Mouse (Mus musculus): ENCODE data around the gene Tmc1.
A peak's percentile ranks its signal among the peaks of the same experiment; 100 is the strongest.

Tmc1 gene

DNA sequence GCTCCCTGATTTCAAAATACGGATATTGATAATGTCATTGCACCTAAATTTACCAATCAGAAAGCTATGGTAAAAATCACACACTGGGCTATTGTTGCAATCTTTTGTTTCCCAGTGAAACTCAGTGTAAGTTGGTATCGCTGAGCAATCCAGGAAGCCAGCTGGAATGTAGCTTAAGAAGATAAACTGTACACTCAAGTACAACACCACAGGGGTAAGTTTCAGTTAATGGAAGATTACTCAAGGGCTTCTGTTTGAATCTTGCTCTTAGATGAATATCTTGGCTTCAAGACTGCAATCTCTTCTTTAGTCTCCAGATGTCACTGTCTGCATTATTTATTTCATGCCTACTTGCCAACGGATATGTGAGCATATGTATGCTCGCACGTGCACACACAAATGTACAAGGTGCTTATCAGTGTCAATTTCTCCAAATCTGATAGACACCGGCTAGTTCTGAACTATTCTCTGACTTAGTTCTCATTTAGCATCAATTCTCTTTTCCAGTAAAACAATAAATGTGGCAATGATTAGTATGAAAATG is 156.4 kb downstream of the Tmc1 start:
- peak; percentile 20 for DNase-seq

DNA sequence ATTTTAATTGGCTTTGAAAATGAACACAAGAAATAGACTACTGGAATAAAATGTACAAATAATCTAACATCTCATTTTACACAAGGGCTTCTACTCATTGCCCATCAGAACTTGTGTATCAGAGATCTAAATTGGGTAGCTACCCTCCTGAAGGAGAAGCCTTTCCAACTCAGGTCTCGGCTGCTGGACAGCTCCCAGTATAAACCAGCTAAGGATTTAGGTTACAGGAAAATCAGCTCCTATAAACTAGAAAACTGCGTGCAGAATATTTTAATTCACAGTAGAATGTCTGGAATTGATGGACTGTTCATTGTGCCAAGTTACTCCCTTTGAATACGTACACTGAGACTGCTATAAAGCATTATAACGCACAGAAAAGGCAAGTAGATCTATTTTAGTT is 158.0 kb downstream of the Tmc1 start:
- no peak for DNase-seq

DNA sequence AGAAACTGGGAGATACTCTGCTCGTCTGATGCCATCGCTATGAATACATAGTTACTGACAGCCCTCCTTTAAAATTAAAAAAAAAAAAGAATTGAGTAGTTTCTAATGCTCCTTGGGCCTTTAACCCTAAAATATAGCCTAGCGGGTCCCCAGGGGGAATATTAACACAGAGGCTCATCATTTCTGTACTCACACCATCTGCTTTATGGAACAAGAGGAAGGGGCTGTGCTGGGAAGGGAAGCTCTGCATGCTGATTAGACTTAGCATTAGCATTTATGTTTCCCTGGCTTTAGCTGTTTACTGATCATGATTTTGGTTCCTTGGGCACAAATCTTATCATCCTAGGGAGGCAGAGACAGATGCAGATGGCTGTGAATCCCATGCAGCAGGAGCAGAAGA is 159.0 kb downstream of the Tmc1 start:
- no peak for DNase-seq

DNA sequence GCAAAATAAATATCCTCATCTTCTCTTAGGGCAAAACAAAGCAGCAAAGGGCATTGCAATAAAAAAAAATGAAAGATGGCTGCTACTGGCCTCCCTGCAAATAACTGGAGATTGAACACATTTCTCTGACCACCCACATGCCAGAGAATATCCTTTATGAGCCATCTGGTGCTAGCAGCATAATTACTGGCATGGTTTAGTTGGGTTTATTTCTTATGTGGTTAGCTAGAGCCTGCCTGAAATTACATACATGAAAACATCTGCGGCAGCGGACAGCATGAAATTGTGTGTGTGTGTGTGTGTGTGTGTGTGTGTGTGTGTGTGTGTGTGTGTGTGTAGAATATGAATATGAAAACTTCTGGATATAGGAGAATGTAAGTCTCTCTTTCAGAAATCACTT is 161.2 kb downstream of the Tmc1 start:
- peak; percentile 70 for DNase-seq

DNA sequence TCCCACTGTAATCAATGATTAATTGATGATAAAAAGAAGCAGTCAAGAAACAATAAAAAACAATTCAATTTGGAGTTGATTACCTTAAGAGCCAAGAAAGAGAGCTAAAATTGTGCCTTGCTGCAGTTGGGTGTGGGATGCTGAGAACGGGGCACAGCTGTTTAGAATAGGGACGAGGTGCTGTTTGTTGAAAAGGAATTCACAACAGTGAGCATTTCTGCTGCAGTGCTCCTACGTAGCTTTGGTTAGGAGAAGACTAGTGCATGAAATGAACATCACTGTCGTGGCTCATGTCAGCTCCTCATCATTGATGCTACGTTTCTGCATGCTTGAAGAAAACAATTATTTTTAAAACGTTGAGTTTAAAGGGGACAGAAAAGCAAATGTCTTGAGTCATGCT is 166.7 kb downstream of the Tmc1 start:
- DNase-seq = no peak

DNA sequence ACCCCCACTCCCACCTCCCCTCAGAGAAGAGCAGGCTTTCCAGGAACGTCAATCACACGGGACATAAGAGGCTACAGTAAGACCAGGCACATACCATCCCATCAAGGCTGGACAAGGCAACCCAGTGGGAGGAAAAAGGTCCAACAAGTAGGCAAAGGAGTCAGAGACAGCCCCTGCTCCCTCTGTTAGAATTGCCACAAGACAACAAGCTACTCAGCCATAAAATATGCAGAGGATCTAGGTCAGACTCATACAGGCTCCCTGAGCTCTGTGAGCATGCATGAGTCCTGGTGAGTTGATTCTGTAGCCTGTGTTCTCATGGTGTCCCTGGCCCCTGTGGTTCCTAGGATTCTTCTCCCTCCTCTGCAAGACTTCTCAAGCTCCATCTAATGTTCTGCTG is 178.3 kb downstream of the Tmc1 start:
- no peak for DNase-seq

DNA sequence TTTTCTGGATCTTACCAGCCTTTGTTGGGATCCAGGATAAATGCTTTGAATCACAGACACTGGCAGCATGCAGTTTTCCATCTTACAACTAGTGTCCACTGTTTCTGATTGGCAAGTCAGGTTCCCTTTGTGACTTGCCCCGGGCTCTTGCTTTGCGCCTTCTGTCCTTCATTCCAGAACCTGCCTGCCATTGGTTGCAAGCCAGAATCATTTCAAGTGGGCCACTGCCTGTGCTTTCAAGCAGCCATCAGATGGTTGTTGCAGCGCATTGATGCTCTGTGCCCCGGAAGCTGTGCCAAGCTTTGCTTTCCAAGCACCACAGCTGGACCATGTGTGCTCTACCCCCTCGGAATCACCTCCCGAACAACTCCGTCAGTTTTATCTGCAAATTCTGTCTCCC is 180.1 kb downstream of the Tmc1 start:
- no peak for DNase-seq

DNA sequence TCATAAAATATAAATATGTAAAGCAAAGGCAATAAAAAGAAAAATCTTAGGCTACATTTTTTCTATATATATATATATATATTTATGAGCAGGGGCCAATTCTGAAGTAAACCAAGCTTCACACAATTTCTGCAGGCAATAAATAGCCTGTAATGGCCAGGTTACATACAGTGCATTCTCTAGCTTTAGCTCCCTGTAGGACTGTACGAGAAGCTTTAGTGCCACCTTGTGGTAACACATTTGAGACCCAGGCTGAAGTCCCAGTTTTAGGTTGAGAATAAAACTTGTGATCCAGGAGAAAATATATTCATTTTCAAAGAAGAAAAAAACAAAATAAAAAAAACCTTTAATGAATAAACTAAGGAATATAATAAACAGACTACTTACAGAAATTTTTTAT is 189.8 kb downstream of the Tmc1 start:
- DNase-seq = peak; percentile 8

DNA sequence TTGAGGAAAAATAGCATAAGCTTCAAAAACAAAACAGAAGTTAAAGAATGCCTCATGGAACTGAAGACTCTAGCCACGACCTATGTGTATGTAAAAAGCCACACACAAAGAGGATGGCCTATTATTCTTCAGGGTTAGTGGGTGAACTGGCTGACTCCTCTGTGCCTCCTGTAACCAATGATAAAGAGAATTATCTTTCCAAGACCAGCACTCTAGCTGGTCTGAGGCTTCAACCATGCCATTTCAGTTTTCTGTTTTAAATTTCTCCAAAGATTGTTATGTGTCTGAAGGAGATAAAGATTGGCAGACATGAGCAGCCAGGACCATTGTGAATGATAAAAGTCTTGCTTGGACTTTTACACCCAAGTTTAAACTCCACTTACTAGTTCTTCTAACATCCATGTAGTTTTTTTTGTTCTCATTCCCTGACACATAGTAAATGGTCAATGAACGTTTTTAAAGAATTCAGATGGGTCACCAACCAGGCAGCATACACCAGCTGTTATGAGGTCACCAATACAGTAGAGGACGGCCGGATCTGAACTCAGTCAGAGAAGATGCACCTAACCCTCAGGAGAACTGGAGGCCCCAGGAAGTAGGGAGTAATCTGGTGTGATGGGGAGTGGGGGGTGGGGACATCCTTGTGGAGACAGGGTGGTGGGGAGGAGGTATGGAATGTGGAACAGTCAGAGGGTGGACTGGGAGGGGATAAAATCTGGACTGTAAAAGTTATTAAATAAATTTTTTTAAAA is 192.2 kb downstream of the Tmc1 start:
- no peak for DNase-seq

DNA sequence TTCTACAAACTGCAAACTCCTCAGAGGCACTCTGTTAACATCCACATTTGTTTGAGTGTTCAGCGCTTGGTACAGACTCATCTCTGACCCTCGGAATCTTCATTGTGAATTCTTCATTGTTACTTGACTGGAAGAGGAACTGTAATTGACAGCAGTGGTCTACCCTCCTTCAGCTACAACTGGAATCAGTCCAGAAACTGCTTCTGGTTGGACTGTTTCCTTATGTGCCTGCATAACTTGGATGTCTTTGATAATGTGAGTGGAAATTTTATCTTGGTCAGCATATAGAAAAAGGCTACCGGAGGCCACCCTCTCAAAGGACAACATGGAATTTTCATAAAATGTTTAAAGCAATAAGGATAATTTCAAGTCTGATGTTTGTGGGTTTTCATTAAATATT is 192.9 kb downstream of the Tmc1 start:
- no peak for DNase-seq

DNA sequence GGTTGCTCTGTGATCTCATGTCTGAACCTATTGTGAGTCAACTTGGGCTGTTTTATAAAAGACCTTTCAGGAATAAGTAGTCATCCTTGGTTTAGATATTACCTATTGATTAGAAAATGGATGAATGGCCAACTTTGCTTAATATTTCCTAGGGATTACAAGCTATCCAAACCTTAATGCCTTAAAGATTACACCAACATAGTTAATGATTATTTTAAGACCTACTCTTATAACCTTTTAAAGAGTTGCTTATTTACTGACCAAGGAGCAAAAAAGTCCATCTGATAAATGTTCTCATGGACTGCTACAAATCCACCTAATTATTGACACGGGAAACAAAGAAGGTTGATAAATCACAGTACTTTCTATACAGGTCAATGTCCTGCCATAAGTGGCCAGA is 209.4 kb downstream of the Tmc1 start:
- no peak for DNase-seq

Measured in layer of hippocampus, adult 9-11 months (tissue).